Mouse (Mus musculus): ENCODE results near the gene Gm20905. TPM values are rescaled to one million over a fixed set of nuclear protein-coding genes. Genes with fewer than 3 reads are reported as not detected.
"Not testable (repeated sequence)": the region's sequence is repeated elsewhere in the genome, so short reads cannot be mapped to it uniquely, and the experiment has no call there.

The Gm20905 gene
- polyA plus RNA-seq (2014; fragmentation: Nextera tagmentation; extraction: Ambion mirVana): not detected in 2 replicates

DNA sequence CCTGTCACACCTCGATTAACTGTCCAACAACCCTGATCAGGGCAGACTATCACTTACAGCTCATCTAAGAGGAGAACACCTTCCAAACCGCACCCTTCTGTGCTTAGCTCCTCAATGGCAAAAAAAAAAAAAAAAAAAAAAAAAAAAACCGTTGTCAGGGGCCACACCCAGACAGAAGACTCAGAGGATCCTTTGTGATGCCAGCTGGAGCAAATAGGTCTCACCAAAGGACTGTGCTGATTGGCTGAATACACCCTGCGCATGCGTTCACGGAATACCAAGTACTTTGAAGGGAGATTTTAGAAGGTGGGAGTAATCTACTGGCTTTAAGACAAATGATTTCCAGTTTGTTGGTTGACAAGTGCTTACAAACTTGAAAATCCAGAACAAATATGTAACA, at the start of gene Gm20905:
Gene Gm20905, minus strand, starts transcription at position 101 of the 400 bp plus-strand sequence.
- not testable (repeated sequence) for H3K4me2 ChIP-seq; DNase-seq (ENCODE audit: low spot score, missing footprints); H3K4me1 ChIP-seq (ENCODE audit: control insufficient read depth, insufficient read depth, low read length); H3K4me3 ChIP-seq (ENCODE audit: low read depth, low read length); H3K27me3 ChIP-seq (ENCODE audit: control insufficient read depth, insufficient read depth, low read length); H3K27ac ChIP-seq (ENCODE audit: low read depth, low read length); ATAC-seq (ENCODE audit: low FRiP score); H3K9ac ChIP-seq (ENCODE audit: low read length); H3K36me3 ChIP-seq (ENCODE audit: control insufficient read depth, insufficient read depth, low read length); H3K9me3 ChIP-seq (ENCODE audit: control insufficient read depth, low read length)
- WGBS: no CpG with 5 or more reads among the region's 6 CpGs
